Mouse (Mus musculus) forebrain, embryonic 15.5 days (tissue): ENCODE measurements around the gene Hspa4. TPM values are rescaled to one million over a fixed set of nuclear protein-coding genes. Genes with fewer than 3 reads are reported as not detected.
"Not testable (repeated sequence)": the region's sequence is repeated elsewhere in the genome, so short reads cannot be mapped to it uniquely, and the experiment has no call there.

Source experiments
- ATAC-seq: fragments of 200-750 bp; cut with Nextera tagmentation; replicated peaks from 2 replicates; pipeline ENCODE4 v1.8.0; 2017; ENCODE audit warnings: mild to moderate bottlenecking, moderate TSS enrichment, moderate library complexity
- H3K27ac ChIP-seq: fragments of 300-500 bp; sonication (generic); replicated peaks from 2 replicates; pipeline ENCODE4 v1.5.1; 2015; ENCODE audit warnings: mild to moderate bottlenecking, inconsistent platforms
- H3K27me3 ChIP-seq: fragments of 300-500 bp; sonication (generic); 2 replicates; pipeline ENCODE4 v1.6.1; 2015; ENCODE audit warnings: inconsistent platforms
- H3K36me3 ChIP-seq: fragments of 300-500 bp; sonication (generic); 2 replicates; pipeline ENCODE4 v1.6.1; 2015; ENCODE audit warnings: mild to moderate bottlenecking, inconsistent platforms
- H3K4me1 ChIP-seq: fragments of 300-500 bp; sonication (generic); 2 replicates; pipeline ENCODE4 v1.6.1; 2015; ENCODE audit warnings: inconsistent platforms
- H3K4me2 ChIP-seq: fragments of 300-500 bp; sonication (generic); replicated peaks from 2 replicates; pipeline ENCODE4 v1.6.1; 2015; ENCODE audit warnings: mild to moderate bottlenecking, inconsistent platforms
- H3K4me3 ChIP-seq: fragments of 300-500 bp; sonication (generic); 2 replicates; pipeline ENCODE4 v1.5.1; 2015; ENCODE audit warnings: mild to moderate bottlenecking, inconsistent platforms
- H3K9ac ChIP-seq: fragments of 300-500 bp; sonication (generic); replicated peaks from 2 replicates; pipeline ENCODE4 v1.6.1; 2015; ENCODE audit warnings: mild to moderate bottlenecking, inconsistent platforms
- H3K9me3 ChIP-seq: fragments of 300-500 bp; sonication (generic); 2 replicates; pipeline ENCODE4 v1.6.1; 2016; ENCODE audit warnings: inconsistent platforms
- WGBS: fragments of 180-500 bp; shearing (Covaris S2); methylation state at CpG from one replicate; pipeline ENCODE4 v1.1.7; 2015; ENCODE audit warnings: mixed read lengths; 5-methylcytosine and 5-hydroxymethylcytosine counted together
- polyA plus RNA-seq: library from polyadenylated mRNA; unstranded; fragments of >200 nt; fragmentation: Nextera tagmentation; extraction: Ambion mirVana; gene quantifications from 2 replicates; pipeline ENCODE4 v1.2.1, GENCODE M21; 2015

The Hspa4 gene
- polyA plus RNA-seq: 51.8 and 54.7 TPM in 2 replicates

GRCm38 (mm10) chr11:53300330-53301166 lies at the start of gene Hspa4:
Gene Hspa4, minus strand, starts transcription at chr11:53300457.
- H3K9me3 ChIP-seq: no peaks in the 10 kb centered on the region
- WGBS: under 1% methylated on average over 58 of the region's 58 CpGs
- ATAC-seq: peak; percentile 98

GRCm38 (mm10) chr11:53345738-53346137 lies 45.5 kb upstream of the Hspa4 start:
- Histone ChIP-seq H3K4me2 (no peak overlapping the region), H3K4me3 (no peak overlapping the region), H3K9me3 (no peaks in the 10 kb centered on the region), H3K9ac (no peak overlapping the region), H3K27ac (no peak overlapping the region), H3K27me3 (no peaks in the 10 kb centered on the region), H3K4me1 (peaks cover 2% of the 10 kb centered on the region; the same call in 1 of the 2 replicates), H3K36me3 (no peaks in the 10 kb centered on the region)
- ATAC-seq: no peak
- WGBS: 70% methylated on average over 2 of the region's 2 CpGs

More at GRCm38 (mm10) chr11:53300330-53301166, at the start of gene Hspa4:
- Histone ChIP-seq H3K9ac (peak within 1 kb of the TSS; percentile 96), H3K27ac (peak within 1 kb of the TSS; percentile 94), H3K36me3 (no peaks in the 10 kb centered on the region), H3K4me1 (peaks cover 32% of the 10 kb centered on the region), H3K4me2 (peak within 1 kb of the TSS; percentile 84), H3K27me3 (no peaks in the 10 kb centered on the region), H3K4me3 (peak within 1 kb of the TSS; percentile 93)

DNA sequence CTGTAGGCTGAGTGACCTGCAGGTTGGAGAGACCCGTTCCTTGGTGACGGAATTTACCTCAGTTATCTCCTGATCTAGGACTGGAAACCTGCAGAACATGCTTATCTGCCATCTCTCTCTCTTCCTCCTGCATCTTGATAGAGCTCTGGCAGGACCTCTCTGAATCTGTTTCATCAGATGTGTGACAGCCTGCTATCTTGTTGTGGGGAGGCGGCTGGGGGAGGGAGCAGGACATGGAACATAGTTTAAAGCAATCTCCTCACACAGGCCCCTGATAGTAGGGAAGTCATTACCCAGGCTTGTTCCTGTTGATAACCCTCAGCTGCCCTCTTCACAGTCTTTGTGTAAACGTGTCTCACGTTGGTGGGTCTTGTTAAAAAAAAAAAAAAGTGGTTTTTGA lies 45.1 kb upstream of the Hspa4 start:
- Histone ChIP-seq H3K4me2 (no peak overlapping the region), H3K27me3 (no peaks in the 10 kb centered on the region), H3K9me3 (no peaks in the 10 kb centered on the region), H3K9ac (no peak overlapping the region), H3K4me1 (peaks cover 2% of the 10 kb centered on the region; the same call in 1 of the 2 replicates), H3K27ac (no peak overlapping the region), H3K4me3 (no peak overlapping the region), H3K36me3 (no peaks in the 10 kb centered on the region)
- WGBS: 50% methylated on average over 5 of the region's 5 CpGs
- ATAC-seq: no peak

GRCm38 (mm10) chr11:53342711-53343110 lies 42.5 kb upstream of the Hspa4 start:
- no peak for ATAC-seq
- no peak overlapping the region for H3K4me2 ChIP-seq

DNA sequence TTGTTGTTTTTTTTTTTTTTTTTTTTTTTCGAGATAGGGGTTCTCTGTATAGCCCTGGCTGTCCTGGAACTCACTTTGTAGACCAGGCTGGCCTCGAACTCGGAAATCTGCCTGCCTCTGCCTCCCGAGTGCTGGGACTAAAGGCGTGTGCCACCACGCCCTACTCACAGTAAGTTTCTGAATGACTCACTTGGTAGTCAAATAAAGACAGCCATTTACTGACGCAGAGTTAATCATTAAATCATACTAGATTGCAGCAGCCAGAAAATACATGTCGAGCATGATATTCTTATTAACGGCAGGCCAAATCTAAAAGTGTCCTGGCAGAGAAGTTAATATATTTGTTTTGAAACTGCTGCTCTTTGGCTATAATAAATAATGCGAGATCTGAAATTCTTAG lies 40.8 kb upstream of the Hspa4 start:
- 91% methylated on average over 10 of the region's 10 CpGs for WGBS
- not testable (repeated sequence) for ATAC-seq

More at GRCm38 (mm10) chr11:53342711-53343110, 42.5 kb upstream of the Hspa4 start:
- H3K9me3 ChIP-seq: no peaks in the 10 kb centered on the region
- WGBS: 53% methylated on average over 5 of the region's 5 CpGs
- H3K27ac ChIP-seq: no peak overlapping the region
- no peak overlapping the region for H3K4me3 ChIP-seq
- H3K36me3 ChIP-seq: no peaks in the 10 kb centered on the region
- H3K27me3 ChIP-seq: no peaks in the 10 kb centered on the region
- no peaks in the 10 kb centered on the region for H3K4me1 ChIP-seq
- H3K9ac ChIP-seq: no peak overlapping the region

DNA sequence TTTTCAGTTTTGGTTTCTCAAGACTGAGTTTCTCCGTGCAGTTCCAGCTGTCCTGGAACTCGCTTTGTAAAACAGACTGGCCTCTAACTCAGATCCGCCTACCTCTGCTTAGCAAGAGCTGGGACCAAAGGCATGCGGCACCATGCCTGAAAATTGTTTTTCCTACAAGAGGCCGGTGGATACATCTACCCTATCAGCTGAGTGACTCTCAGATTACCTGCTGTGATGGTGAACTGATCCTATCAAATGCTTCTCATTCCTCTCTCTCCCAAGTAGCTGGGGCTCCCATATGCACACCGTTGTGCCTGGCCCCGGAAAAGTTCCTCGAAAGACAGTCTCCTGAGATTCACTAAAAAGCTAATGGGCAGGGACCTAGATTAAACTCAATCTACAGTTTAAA lies 37.4 kb upstream of the Hspa4 start:
- H3K27ac ChIP-seq: no peak overlapping the region
- ATAC-seq: no peak
- no peaks in the 10 kb centered on the region for H3K9me3 ChIP-seq
- H3K4me1 ChIP-seq: no peaks in the 10 kb centered on the region
- 65% methylated on average over 8 of the region's 8 CpGs for WGBS
- 0 out of 2 replicates have a peak, but pooled peaks cover 4% of the 10 kb centered on the region for H3K36me3 ChIP-seq
- H3K27me3 ChIP-seq: no peaks in the 10 kb centered on the region
- no peak overlapping the region for H3K4me3 ChIP-seq
- no peak overlapping the region for H3K4me2 ChIP-seq
- no peak overlapping the region for H3K9ac ChIP-seq

More for the DNA sequence above, 40.8 kb upstream of the Hspa4 start:
- not testable (repeated sequence) for H3K36me3 ChIP-seq, H3K9ac ChIP-seq, H3K4me1 ChIP-seq, H3K27ac ChIP-seq, H3K4me2 ChIP-seq, H3K4me3 ChIP-seq, H3K9me3 ChIP-seq, H3K27me3 ChIP-seq

GRCm38 (mm10) chr11:53336924-53337323 lies 36.7 kb upstream of the Hspa4 start:
- Histone ChIP-seq H3K9ac (no peak overlapping the region), H3K27ac (no peak overlapping the region), H3K27me3 (no peaks in the 10 kb centered on the region), H3K9me3 (no peaks in the 10 kb centered on the region), H3K4me1 (no peaks in the 10 kb centered on the region), H3K4me2 (no peak overlapping the region), H3K36me3 (peaks cover 6% of the 10 kb centered on the region; the same call in 1 of the 2 replicates), H3K4me3 (no peak overlapping the region)
- no peak for ATAC-seq
- WGBS: 70% methylated on average over 1 of the region's 1 CpGs

GRCm38 (mm10) chr11:53336182-53336571 lies 35.9 kb upstream of the Hspa4 start:
- no peak overlapping the region for H3K4me3 ChIP-seq
- H3K27ac ChIP-seq: no peak overlapping the region
- H3K4me1 ChIP-seq: no peaks in the 10 kb centered on the region
- peaks cover 13% of the 10 kb centered on the region for H3K36me3 ChIP-seq
- H3K9me3 ChIP-seq: no peaks in the 10 kb centered on the region
- H3K27me3 ChIP-seq: no peaks in the 10 kb centered on the region
- no peak overlapping the region for H3K4me2 ChIP-seq
- no peak overlapping the region for H3K9ac ChIP-seq
- ATAC-seq: no peak

DNA sequence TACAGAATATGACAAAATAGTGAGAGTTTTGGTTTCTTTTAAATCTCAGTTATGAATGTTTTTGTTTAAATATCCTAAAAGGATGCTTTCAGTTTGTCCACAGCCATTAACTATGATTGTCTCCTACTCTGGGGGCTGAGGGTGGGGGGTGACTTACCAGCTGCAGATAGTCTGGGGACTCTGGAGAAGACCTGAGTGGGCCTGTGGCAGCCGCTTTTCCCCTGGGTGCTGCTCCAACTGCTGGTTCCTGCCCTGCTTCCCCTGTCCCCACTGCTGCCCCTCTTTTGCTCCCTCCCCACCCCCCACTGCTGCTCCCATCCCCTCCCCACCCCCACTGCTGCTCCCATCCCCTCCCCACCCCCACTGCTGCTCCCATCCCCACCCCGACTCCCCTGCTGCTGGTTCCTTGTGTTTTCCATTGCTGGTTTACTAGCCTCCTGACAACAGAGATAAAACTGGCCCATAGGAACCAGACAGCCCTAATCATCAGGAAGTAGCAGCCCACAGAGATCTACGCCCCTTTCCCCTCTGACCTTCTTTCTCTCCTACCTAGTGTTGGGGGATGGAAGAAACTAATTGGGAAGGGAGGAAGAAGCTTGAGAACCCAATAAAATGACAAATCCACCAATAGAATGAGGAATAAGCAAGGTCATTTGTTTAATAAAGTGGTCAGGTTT lies 35.4 kb upstream of the Hspa4 start:
- peaks cover 18% of the 10 kb centered on the region for H3K36me3 ChIP-seq
- no peak overlapping the region for H3K4me3 ChIP-seq
- H3K4me1 ChIP-seq: no peaks in the 10 kb centered on the region
- no peak for ATAC-seq
- H3K27me3 ChIP-seq: no peaks in the 10 kb centered on the region
- 48% methylated on average over 3 of the region's 3 CpGs for WGBS
- H3K9ac ChIP-seq: no peak overlapping the region
- no peak overlapping the region for H3K4me2 ChIP-seq
- H3K27ac ChIP-seq: no peak overlapping the region
- no peaks in the 10 kb centered on the region for H3K9me3 ChIP-seq

- H3K27ac ChIP-seq: no peak overlapping the region
- H3K4me3 ChIP-seq: no peak overlapping the region
- H3K36me3 ChIP-seq: peaks cover 45% of the 10 kb centered on the region
- ATAC-seq: no peak
- no peaks in the 10 kb centered on the region for H3K9me3 ChIP-seq
- no peaks in the 10 kb centered on the region for H3K27me3 ChIP-seq
- H3K9ac ChIP-seq: no peak overlapping the region
- no peak overlapping the region for H3K4me2 ChIP-seq
- WGBS: 89% methylated on average over 14 of the region's 14 CpGs
- no peaks in the 10 kb centered on the region for H3K4me1 ChIP-seq
Observed at GRCm38 (mm10) chr11:53332076-53332680, 31.9 kb upstream of the Hspa4 start.

DNA sequence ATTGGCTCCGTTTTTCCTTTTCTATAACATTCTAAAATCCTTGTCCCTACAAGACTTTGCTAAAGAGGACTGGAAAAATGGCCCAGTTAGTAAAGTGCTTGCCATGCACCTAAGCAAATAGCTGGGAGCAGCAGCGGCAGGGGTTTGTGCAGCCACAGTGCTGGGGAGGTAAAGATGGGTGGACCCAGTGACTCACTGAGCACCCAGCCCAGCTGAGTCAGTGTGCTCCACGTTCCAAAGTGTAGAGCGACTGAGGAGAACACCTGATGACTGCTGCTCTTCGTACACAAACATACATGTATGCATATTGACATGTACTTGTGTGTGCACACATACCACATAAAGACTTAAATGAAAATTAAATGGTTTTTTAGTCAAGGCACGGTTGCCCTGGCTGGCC lies 30.9 kb upstream of the Hspa4 start:
- Histone ChIP-seq H3K4me1 (no peaks in the 10 kb centered on the region), H3K27ac (no peak overlapping the region), H3K27me3 (no peaks in the 10 kb centered on the region), H3K4me3 (no peak overlapping the region), H3K36me3 (peaks cover 47% of the 10 kb centered on the region), H3K4me2 (no peak overlapping the region), H3K9ac (no peak overlapping the region), H3K9me3 (no peaks in the 10 kb centered on the region)
- 93% methylated on average over 6 of the region's 6 CpGs for WGBS
- ATAC-seq: no peak

DNA sequence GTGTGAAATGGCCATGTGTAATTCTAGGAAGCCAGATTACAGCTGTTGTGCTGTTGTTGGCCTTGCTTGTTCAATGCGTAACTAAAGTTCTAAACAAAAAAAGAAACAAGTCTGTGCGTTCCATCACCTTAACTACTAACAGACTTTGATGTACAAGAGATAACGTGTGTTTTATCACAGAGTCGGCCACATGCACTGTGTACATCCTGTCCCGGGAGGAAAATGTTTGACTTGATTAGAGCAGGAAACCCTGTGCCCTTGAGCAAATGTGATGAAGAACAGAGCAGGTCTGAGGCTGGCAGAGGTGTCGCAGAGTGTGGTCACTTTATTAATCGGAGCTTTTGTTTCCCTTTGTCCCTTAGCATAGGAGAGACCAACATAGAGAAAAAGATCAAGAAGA lies 30.1 kb upstream of the Hspa4 start:
- no peak overlapping the region for H3K9ac ChIP-seq
- peaks cover 47% of the 10 kb centered on the region for H3K36me3 ChIP-seq
- no peak overlapping the region for H3K27ac ChIP-seq
- ATAC-seq: no peak
- 93% methylated on average over 7 of the region's 7 CpGs for WGBS
- peaks cover 4% of the 10 kb centered on the region for H3K4me1 ChIP-seq
- no peak overlapping the region for H3K4me2 ChIP-seq
- H3K9me3 ChIP-seq: no peaks in the 10 kb centered on the region
- no peaks in the 10 kb centered on the region for H3K27me3 ChIP-seq
- no peak overlapping the region for H3K4me3 ChIP-seq
